Mouse (Mus musculus): ENCODE data around the gene Defb45. TPM values are rescaled to one million over a fixed set of nuclear protein-coding genes. Genes with fewer than 3 reads are reported as not detected.

Defb45 gene
- polyA plus RNA-seq, 1 experiment from 2014 or later: not detected

- no peak overlapping the region for H3K27ac ChIP-seq (replicated peaks; ENCODE audit: low read depth, low read length)
- 84% methylated on average over 6 of the region's 6 CpGs for WGBS
- no peak for DNase-seq (ENCODE audit: low spot score)
Observed at GRCm38 (mm10) chr2:152600076-152600475, 877 bp upstream of the Defb45 start.

GRCm38 (mm10) chr2:152589021-152589420 lies 10.2 kb downstream of the Defb45 start:
- no peak overlapping the region for H3K4me3 ChIP-seq (ENCODE audit: low read depth, low read length)
- H3K9ac ChIP-seq (ENCODE audit: low read depth, low read length): no peak overlapping the region
- no peaks in the 10 kb centered on the region for H3K36me3 ChIP-seq (ENCODE audit: control insufficient read depth, insufficient read depth, low read length)
- H3K27me3 ChIP-seq (replicated peaks; ENCODE audit: control insufficient read depth, insufficient read depth, low read length): no peaks in the 10 kb centered on the region
- WGBS: 32% methylated on average over 6 of the region's 6 CpGs
- ATAC-seq (ENCODE audit: low read depth) (no peak), DNase-seq (ENCODE audit: low spot score) (no peak)
- no peak overlapping the region for H3K27ac ChIP-seq (replicated peaks; ENCODE audit: low read depth, low read length)
- no peaks in the 10 kb centered on the region for H3K9me3 ChIP-seq (ENCODE audit: control insufficient read depth, low read length)
- H3K4me2 ChIP-seq (ENCODE audit: low read depth, low read length): no peak overlapping the region
- no peaks in the 10 kb centered on the region for H3K4me1 ChIP-seq (ENCODE audit: control insufficient read depth, insufficient read depth, low read length)

More at GRCm38 (mm10) chr2:152600076-152600475, 877 bp upstream of the Defb45 start:
- H3K9ac ChIP-seq (ENCODE audit: low read depth, low read length): no peak overlapping the region
- no peaks in the 10 kb centered on the region for H3K27me3 ChIP-seq (replicated peaks; ENCODE audit: control insufficient read depth, insufficient read depth, low read length)
- no peaks in the 10 kb centered on the region for H3K4me1 ChIP-seq (ENCODE audit: control insufficient read depth, insufficient read depth, low read length)
- H3K9me3 ChIP-seq (ENCODE audit: control insufficient read depth, low read length): no peaks in the 10 kb centered on the region
- H3K4me2 ChIP-seq (ENCODE audit: low read depth, low read length): no peak overlapping the region
- no peak for ATAC-seq (ENCODE audit: low read depth)
- H3K36me3 ChIP-seq (ENCODE audit: control insufficient read depth, insufficient read depth, low read length): no peaks in the 10 kb centered on the region
- no peak overlapping the region for H3K4me3 ChIP-seq (ENCODE audit: low read depth, low read length)

DNA sequence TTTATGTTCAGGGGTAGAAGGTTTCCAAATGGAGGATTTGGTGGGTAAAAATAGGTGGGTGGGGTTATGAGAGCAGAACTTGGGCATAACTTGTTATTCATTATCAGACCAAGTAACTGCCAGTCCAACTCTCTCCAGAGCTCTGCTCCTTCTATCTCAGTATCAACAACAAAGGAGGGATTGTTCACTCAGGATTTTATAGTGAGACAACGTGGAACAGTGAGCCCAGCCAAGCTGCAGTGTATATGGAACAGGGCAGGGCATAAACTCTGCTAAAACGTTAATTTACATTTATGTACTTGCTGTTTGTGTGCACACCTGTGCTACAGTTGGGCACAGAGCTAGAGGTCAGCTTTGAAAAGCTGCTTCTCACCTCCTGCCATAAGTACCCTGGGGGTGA lies 10.7 kb downstream of the Defb45 start:
- no peak overlapping the region for H3K27ac ChIP-seq (replicated peaks; ENCODE audit: low read depth, low read length)
- WGBS: 25% methylated on average over 2 of the region's 2 CpGs
- no peaks in the 10 kb centered on the region for H3K9me3 ChIP-seq (ENCODE audit: control insufficient read depth, low read length)
- H3K4me1 ChIP-seq (ENCODE audit: control insufficient read depth, insufficient read depth, low read length): no peaks in the 10 kb centered on the region
- DNase-seq (ENCODE audit: low spot score) (no peak), ATAC-seq (ENCODE audit: low read depth) (no peak)
- H3K4me2 ChIP-seq (ENCODE audit: low read depth, low read length): no peak overlapping the region
- H3K4me3 ChIP-seq (ENCODE audit: low read depth, low read length): no peak overlapping the region
- H3K36me3 ChIP-seq (ENCODE audit: control insufficient read depth, insufficient read depth, low read length): no peaks in the 10 kb centered on the region
- no peaks in the 10 kb centered on the region for H3K27me3 ChIP-seq (replicated peaks; ENCODE audit: control insufficient read depth, insufficient read depth, low read length)
- no peak overlapping the region for H3K9ac ChIP-seq (ENCODE audit: low read depth, low read length)

DNA sequence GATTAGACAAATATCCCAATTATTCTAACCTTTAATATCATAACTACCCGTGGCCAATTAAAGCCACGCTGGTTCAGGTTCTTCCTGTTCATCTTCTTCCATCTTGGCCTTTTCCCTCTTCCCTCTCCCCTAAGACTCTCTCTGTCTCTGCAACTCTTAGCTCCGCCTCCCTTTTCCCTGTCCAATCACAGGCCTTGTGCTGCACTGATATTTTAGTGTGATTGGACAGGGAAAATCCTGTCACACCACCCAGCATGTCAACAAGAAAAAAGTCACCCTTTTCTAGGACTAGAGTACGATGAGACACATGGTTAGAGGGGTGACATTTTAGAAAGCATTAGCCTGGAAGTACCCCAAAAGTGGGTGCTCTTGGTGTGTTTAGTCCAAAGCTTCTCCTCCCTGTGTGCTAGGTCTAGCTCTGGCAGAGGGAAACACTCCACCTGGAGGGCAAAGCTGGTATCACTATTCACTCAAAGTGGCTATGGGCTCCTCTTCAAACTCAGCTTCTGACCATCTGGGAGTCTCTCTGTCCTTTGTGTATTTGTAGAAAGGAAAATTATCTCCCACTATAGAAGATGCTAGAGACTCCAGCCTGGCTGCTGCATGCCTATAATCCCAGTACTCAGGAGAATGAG lies 12.2 kb downstream of the Defb45 start:
- DNase-seq (ENCODE audit: low spot score) (no peak), ATAC-seq (ENCODE audit: low read depth) (no peak)
- whole genome bisulfite sequencing: 71% methylated on average over 4 of the region's 4 CpGs
- Histone ChIP-seq H3K27me3 (replicated peaks; ENCODE audit: control insufficient read depth, insufficient read depth, low read length) (no peaks in the 10 kb centered on the region), H3K36me3 (ENCODE audit: control insufficient read depth, insufficient read depth, low read length) (no peaks in the 10 kb centered on the region), H3K4me3 (ENCODE audit: low read depth, low read length) (no peak overlapping the region), H3K4me2 (ENCODE audit: low read depth, low read length) (no peak overlapping the region), H3K27ac (replicated peaks; ENCODE audit: low read depth, low read length) (no peak overlapping the region), H3K9me3 (ENCODE audit: control insufficient read depth, low read length) (no peaks in the 10 kb centered on the region), H3K4me1 (ENCODE audit: control insufficient read depth, insufficient read depth, low read length) (no peaks in the 10 kb centered on the region), H3K9ac (ENCODE audit: low read depth, low read length) (no peak overlapping the region)

GRCm38 (mm10) chr2:152580612-152581011 lies 18.6 kb downstream of the Defb45 start:
- no peak for DNase-seq (ENCODE audit: low spot score)
- 89% methylated on average over 11 of the region's 11 CpGs for WGBS
- no peak overlapping the region for H3K4me2 ChIP-seq (ENCODE audit: low read depth, low read length)
- H3K4me1 ChIP-seq (ENCODE audit: control insufficient read depth, insufficient read depth, low read length): no peaks in the 10 kb centered on the region
- H3K4me3 ChIP-seq (ENCODE audit: low read depth, low read length): no peak overlapping the region
- ATAC-seq (ENCODE audit: low read depth): no peak
- no peaks in the 10 kb centered on the region for H3K27me3 ChIP-seq (replicated peaks; ENCODE audit: control insufficient read depth, insufficient read depth, low read length)
- no peaks in the 10 kb centered on the region for H3K9me3 ChIP-seq (ENCODE audit: control insufficient read depth, low read length)
- H3K36me3 ChIP-seq (ENCODE audit: control insufficient read depth, insufficient read depth, low read length): no peaks in the 10 kb centered on the region
- no peak overlapping the region for H3K9ac ChIP-seq (ENCODE audit: low read depth, low read length)
- no peak overlapping the region for H3K27ac ChIP-seq (replicated peaks; ENCODE audit: low read depth, low read length)

GRCm38 (mm10) chr2:152580107-152580506 lies 19.1 kb downstream of the Defb45 start, which contains the start of gene Defb19:
TSS of gene Defb19 (minus strand) at chr2:152580312.
- WGBS: 66% methylated on average over 7 of the region's 7 CpGs
- Histone ChIP-seq H3K9ac (ENCODE audit: low read depth, low read length) (no peak within 1 kb of the TSS), H3K4me1 (ENCODE audit: control insufficient read depth, insufficient read depth, low read length) (no peaks in the 10 kb centered on the region), H3K4me2 (ENCODE audit: low read depth, low read length) (no peak within 1 kb of the TSS), H3K4me3 (ENCODE audit: low read depth, low read length) (no peak within 1 kb of the TSS), H3K36me3 (ENCODE audit: control insufficient read depth, insufficient read depth, low read length) (no peaks in the 10 kb centered on the region), H3K27ac (replicated peaks; ENCODE audit: low read depth, low read length) (no peak within 1 kb of the TSS), H3K9me3 (ENCODE audit: control insufficient read depth, low read length) (no peaks in the 10 kb centered on the region), H3K27me3 (replicated peaks; ENCODE audit: control insufficient read depth, insufficient read depth, low read length) (no peaks in the 10 kb centered on the region)
- DNase-seq (ENCODE audit: low spot score) (no peak), ATAC-seq (ENCODE audit: low read depth) (no peak)

DNA sequence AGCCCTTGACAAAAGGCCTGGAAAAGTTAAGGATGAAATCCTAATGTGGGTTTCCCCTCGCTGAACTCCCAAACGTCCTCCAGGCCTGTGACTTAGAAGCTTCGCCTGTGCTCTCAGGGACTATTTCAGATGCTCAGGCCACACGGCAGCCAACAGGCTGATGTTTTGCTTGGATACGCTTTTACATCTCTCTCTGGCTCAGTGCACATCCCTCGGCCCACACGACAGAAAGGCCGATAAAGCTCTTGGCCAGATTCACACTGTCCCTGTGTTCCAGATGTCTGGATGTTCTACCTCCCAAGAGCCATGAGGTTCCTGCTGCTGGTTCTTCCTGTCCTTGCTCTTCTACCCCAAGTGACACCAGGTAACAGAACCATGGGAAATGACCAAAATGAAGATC lies 25.7 kb downstream of the Defb45 start:
- H3K4me2 ChIP-seq (ENCODE audit: low read depth, low read length): no peak overlapping the region
- no peaks in the 10 kb centered on the region for H3K36me3 ChIP-seq (ENCODE audit: control insufficient read depth, insufficient read depth, low read length)
- H3K9ac ChIP-seq (ENCODE audit: low read depth, low read length): no peak overlapping the region
- DNase-seq (ENCODE audit: low spot score): no peak
- WGBS: 82% methylated on average over 8 of the region's 8 CpGs
- H3K4me1 ChIP-seq (ENCODE audit: control insufficient read depth, insufficient read depth, low read length): no peaks in the 10 kb centered on the region
- no peak for ATAC-seq (ENCODE audit: low read depth)
- H3K27ac ChIP-seq (replicated peaks; ENCODE audit: low read depth, low read length): no peak overlapping the region
- H3K4me3 ChIP-seq (ENCODE audit: low read depth, low read length): no peak overlapping the region
- no peaks in the 10 kb centered on the region for H3K9me3 ChIP-seq (ENCODE audit: control insufficient read depth, low read length)
- no peaks in the 10 kb centered on the region for H3K27me3 ChIP-seq (replicated peaks; ENCODE audit: control insufficient read depth, insufficient read depth, low read length)

DNA sequence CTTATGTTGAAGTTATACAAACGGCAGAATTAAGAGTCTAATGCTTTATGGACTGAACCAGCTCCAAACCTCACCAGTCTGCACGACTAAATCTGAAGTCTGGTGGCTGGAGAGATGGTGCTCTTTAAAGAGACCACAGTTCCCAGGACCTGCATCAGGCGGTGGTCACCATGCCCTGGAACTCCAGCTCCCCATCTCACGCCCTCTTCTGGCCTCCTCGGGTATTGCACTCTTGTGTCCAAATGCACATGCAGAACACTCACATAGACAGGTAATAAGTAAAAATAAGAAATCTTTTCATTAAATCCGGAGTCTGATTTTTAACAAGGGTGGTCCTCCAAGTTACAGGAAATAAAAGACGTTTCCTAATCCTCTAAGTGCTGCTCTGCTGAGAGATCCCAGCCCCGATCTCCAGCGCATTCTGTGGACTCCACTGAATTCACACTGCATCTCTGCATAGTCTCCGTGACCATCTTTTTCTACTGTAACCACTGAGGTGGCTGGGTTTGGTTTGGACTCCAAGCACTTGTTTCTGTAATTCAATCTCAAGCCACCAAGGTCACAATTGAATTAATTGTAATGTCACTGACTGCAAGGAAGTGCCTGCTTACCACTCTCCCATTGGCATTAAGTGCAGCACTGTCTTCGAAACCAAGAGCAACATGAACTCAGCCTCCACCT lies 26.9 kb downstream of the Defb45 start, which contains the start of gene Defb21:
Gene Defb21 (plus strand): TSS at position 631 of the 681 bp plus-strand sequence.
- ATAC-seq (ENCODE audit: low read depth): no peak
- 61% methylated on average over 11 of the region's 11 CpGs for WGBS
- Histone ChIP-seq H3K4me2 (ENCODE audit: low read depth, low read length) (no peak within 1 kb of the TSS), H3K9ac (ENCODE audit: low read depth, low read length) (no peak within 1 kb of the TSS), H3K27me3 (replicated peaks; ENCODE audit: control insufficient read depth, insufficient read depth, low read length) (no peaks in the 10 kb centered on the region), H3K4me1 (ENCODE audit: control insufficient read depth, insufficient read depth, low read length) (no peaks in the 10 kb centered on the region), H3K4me3 (ENCODE audit: low read depth, low read length) (no peak within 1 kb of the TSS), H3K9me3 (ENCODE audit: control insufficient read depth, low read length) (no peaks in the 10 kb centered on the region), H3K27ac (replicated peaks; ENCODE audit: low read depth, low read length) (no peak within 1 kb of the TSS), H3K36me3 (ENCODE audit: control insufficient read depth, insufficient read depth, low read length) (no peaks in the 10 kb centered on the region)
- no peak for DNase-seq (ENCODE audit: low spot score)

- Histone ChIP-seq H3K4me2 (ENCODE audit: low read depth, low read length) (no peak overlapping the region), H3K9ac (ENCODE audit: low read depth, low read length) (no peak overlapping the region), H3K4me3 (ENCODE audit: low read depth, low read length) (no peak overlapping the region), H3K4me1 (ENCODE audit: control insufficient read depth, insufficient read depth, low read length) (no peaks in the 10 kb centered on the region), H3K27ac (replicated peaks; ENCODE audit: low read depth, low read length) (no peak overlapping the region), H3K36me3 (ENCODE audit: control insufficient read depth, insufficient read depth, low read length) (no peaks in the 10 kb centered on the region), H3K9me3 (ENCODE audit: control insufficient read depth, low read length) (no peaks in the 10 kb centered on the region), H3K27me3 (replicated peaks; ENCODE audit: control insufficient read depth, insufficient read depth, low read length) (no peaks in the 10 kb centered on the region)
- ATAC-seq (ENCODE audit: low read depth): no peak
- no peak for DNase-seq (ENCODE audit: low spot score)
- 68% methylated on average over 6 of the region's 6 CpGs for WGBS
Observed at GRCm38 (mm10) chr2:152570313-152570712, 28.9 kb downstream of the Defb45 start.

Measured in embryonic facial prominence, embryonic 14.5 days (tissue).